Mouse (Mus musculus) megakaryocyte-erythroid progenitor cell, adult 5-6 weeks (primary cell): ENCODE measurements around the gene Dnhd1. TPM values are rescaled to one million over a fixed set of nuclear protein-coding genes. Genes with fewer than 3 reads are reported as not detected.
"Not testable (repeated sequence)": the region's sequence is repeated elsewhere in the genome, so short reads cannot be mapped to it uniquely, and the experiment has no call there.

ENCODE experiments used
- ATAC-seq: replicated peaks from 2 replicates; pipeline ENCODE4 v1.8.0; 2016; ENCODE audit warnings: mild to moderate bottlenecking, inconsistent platforms; ENCODE audit not compliant: severe bottlenecking, poor library complexity, low FRiP score, low TSS enrichment
- total RNA-seq, 2 experiments: library from RNA; stranded (forward) in 1 of 2; stranded (reverse) in 1 of 2; fragments of 200-1000, 215-1000 nt in 1 of 2; fragments of >200 nt in 1 of 2; fragmentation: Nextera tagmentation in 1 of 2; gene quantifications; 2 replicates each; pipeline ENCODE4 v1.2.3; 2014 to 2017

Gene Dnhd1
- total RNA-seq, 2 experiments from 2014 or later, result 0.19 to 0.90 TPM

- ATAC-seq, result peak; percentile 40
These were observed 86.4 kb downstream of the Dnhd1 start, which contains the start of gene Rrp8 for GRCm38 (mm10) chr7:105736911-105737521. Rrp8 (minus strand) TSS chr7:105737385.

- ATAC-seq, result no peak
These were observed 87.0 kb downstream of the Dnhd1 start for GRCm38 (mm10) chr7:105737648-105738047.

- no peak for ATAC-seq
These were observed 87.7 kb downstream of the Dnhd1 start for GRCm38 (mm10) chr7:105738286-105738685.

GRCm38 (mm10) chr7:105738948-105739347 lies 88.3 kb downstream of the Dnhd1 start:
- ATAC-seq, result no peak

- no peak for ATAC-seq
These were observed 89.6 kb downstream of the Dnhd1 start for GRCm38 (mm10) chr7:105740089-105740795.

GRCm38 (mm10) chr7:105740851-105741250 lies 90.2 kb downstream of the Dnhd1 start:
- no peak for ATAC-seq

- no peak for ATAC-seq
These were observed 91.4 kb downstream of the Dnhd1 start for GRCm38 (mm10) chr7:105741978-105742377.

- ATAC-seq, result not testable (repeated sequence)
These were observed 92.0 kb downstream of the Dnhd1 start for GRCm38 (mm10) chr7:105742539-105743215.

GRCm38 (mm10) chr7:105743246-105743925 lies 92.8 kb downstream of the Dnhd1 start:
- not testable (repeated sequence) for ATAC-seq

- peak; percentile 99 for ATAC-seq
These were observed 93.4 kb downstream of the Dnhd1 start, which contains the start of gene Taf10 for GRCm38 (mm10) chr7:105743926-105744590. Taf10 (minus strand) TSS chr7:105744361.

GRCm38 (mm10) chr7:105747776-105748175 lies 97.1 kb downstream of the Dnhd1 start:
- ATAC-seq, result no peak

- peak; percentile 95 for ATAC-seq
These were observed 101.1 kb downstream of the Dnhd1 start, which contains the start of gene Tpp1 for GRCm38 (mm10) chr7:105751491-105752433. Tpp1 (minus strand) TSS chr7:105752235.

- no peak for ATAC-seq
These were observed 102.1 kb downstream of the Dnhd1 start for GRCm38 (mm10) chr7:105752716-105753115.

GRCm38 (mm10) chr7:105753281-105753680 lies 102.7 kb downstream of the Dnhd1 start:
- no peak for ATAC-seq

- no peak for ATAC-seq
These were observed 111.3 kb downstream of the Dnhd1 start for GRCm38 (mm10) chr7:105761813-105762484.

- ATAC-seq, result no peak
These were observed 112.1 kb downstream of the Dnhd1 start for GRCm38 (mm10) chr7:105762517-105763270.

GRCm38 (mm10) chr7:105764331-105764730 lies 113.7 kb downstream of the Dnhd1 start:
- ATAC-seq, result no peak
